Mouse (Mus musculus) ES-Bruce4 (cell line): Measurements from ENCODE around the gene Hibch. TPM values are rescaled to one million over a fixed set of nuclear protein-coding genes. Genes with fewer than 3 reads are reported as not detected.
A peak's percentile ranks its signal among the peaks of the same experiment; 100 is the strongest.

Source experiments
- H3K27ac ChIP-seq: 2 replicates; pipeline ENCODE4 v1.5.1; 2012; ENCODE audit warnings: low read length, inconsistent platforms; ENCODE audit not compliant: insufficient read depth
- H3K27me3 ChIP-seq: 2 replicates; pipeline ENCODE4 v1.6.1; 2012; ENCODE audit warnings: mild to moderate bottlenecking, low read length, inconsistent platforms; ENCODE audit not compliant: control insufficient read depth, poor library complexity, insufficient read depth, severe bottlenecking
- H3K36me3 ChIP-seq: 2 replicates; pipeline ENCODE4 v1.6.1; 2012; ENCODE audit warnings: inconsistent platforms, mild to moderate bottlenecking, low read length, moderate library complexity; ENCODE audit not compliant: control insufficient read depth, poor library complexity, insufficient read depth, severe bottlenecking
- H3K4me1 ChIP-seq: one replicate; pipeline ENCODE4 v1.8.1; 2011; ENCODE audit warnings: low read length; ENCODE audit not compliant: control insufficient read depth, insufficient read depth
- H3K4me3 ChIP-seq: 2 replicates; pipeline ENCODE4 v1.5.1; 2011; ENCODE audit warnings: low read depth, mild to moderate bottlenecking, low read length
- H3K9ac ChIP-seq: 2 replicates; pipeline ENCODE4 v1.6.1; 2012; ENCODE audit warnings: low read depth, mild to moderate bottlenecking, inconsistent platforms; ENCODE audit not compliant: poor library complexity, severe bottlenecking
- H3K9me3 ChIP-seq: replicated peaks from 2 replicates; pipeline ENCODE4 v1.6.1; 2012; ENCODE audit warnings: mild to moderate bottlenecking, low read length, inconsistent platforms; ENCODE audit not compliant: control insufficient read depth, poor library complexity, insufficient read depth, severe bottlenecking
- CTCF ChIP-seq: IDR thresholded peaks from one replicate; pipeline ENCODE4 v1.8.1; 2011; ENCODE audit warnings: low read depth, low read length
- EP300 ChIP-seq: IDR thresholded peaks from 2 replicates; pipeline ENCODE4 v1.6.1; 2011; ENCODE audit warnings: low read depth, low read length; ENCODE audit not compliant: insufficient read depth
- POLR2A ChIP-seq: IDR thresholded peaks from one replicate; pipeline ENCODE4 v1.8.1; 2011; ENCODE audit warnings: low read length; ENCODE audit not compliant: insufficient read depth
- polyA plus RNA-seq: library from polyadenylated mRNA; stranded (reverse); fragments of >200 nt; gene quantifications from 2 replicates; pipeline ENCODE4 v1.2.4, GENCODE M21; 2011; ENCODE audit warnings: low read depth; ENCODE audit not compliant: missing spikeins, insufficient read depth, insufficient read length

Hibch gene
- polyA plus RNA-seq, 1 experiment: 22.6 TPM

GRCm38 (mm10) chr1:52956746-52957145 lies 112.0 kb downstream of the Hibch start:
- Histone ChIP-seq H3K4me1 (peaks cover 3% of the 10 kb centered on the region), H3K9me3 (no peaks in the 10 kb centered on the region), H3K27me3 (no peaks in the 10 kb centered on the region), H3K36me3 (no peaks in the 10 kb centered on the region), H3K4me3 (no peak overlapping the region), H3K27ac (no peak overlapping the region), H3K9ac (no peak overlapping the region)
- no peak for TF ChIP-seq EP300
- TF ChIP-seq POLR2A: no peak

DNA sequence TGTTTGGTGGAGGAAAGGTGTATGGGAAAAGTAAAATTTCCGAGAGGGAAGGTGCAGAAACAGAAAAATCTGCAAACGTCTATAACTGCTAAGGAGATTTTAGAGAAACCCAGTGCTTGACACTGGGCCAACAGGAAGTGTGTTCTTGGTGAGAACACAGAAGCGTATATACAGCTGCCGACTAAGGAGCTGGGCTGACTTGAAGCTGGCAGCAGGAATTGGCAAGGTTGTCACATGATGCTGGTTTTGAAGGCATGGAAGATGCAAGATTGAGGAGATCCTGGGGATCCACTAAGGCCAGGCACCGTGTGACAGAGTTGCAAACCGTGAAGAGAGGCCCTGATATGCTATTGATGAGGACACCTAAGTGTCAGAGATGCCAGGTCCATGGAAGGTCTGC lies 115.5 kb downstream of the Hibch start:
- H3K4me3 ChIP-seq: no peak overlapping the region
- H3K9ac ChIP-seq: no peak overlapping the region
- H3K9me3 ChIP-seq: no peaks in the 10 kb centered on the region
- H3K4me1 ChIP-seq: no peaks in the 10 kb centered on the region
- no peaks in the 10 kb centered on the region for H3K36me3 ChIP-seq
- H3K27ac ChIP-seq: no peak overlapping the region
- no peaks in the 10 kb centered on the region for H3K27me3 ChIP-seq
- TF ChIP-seq POLR2A (no peak), CTCF (no peak), EP300 (no peak)

DNA sequence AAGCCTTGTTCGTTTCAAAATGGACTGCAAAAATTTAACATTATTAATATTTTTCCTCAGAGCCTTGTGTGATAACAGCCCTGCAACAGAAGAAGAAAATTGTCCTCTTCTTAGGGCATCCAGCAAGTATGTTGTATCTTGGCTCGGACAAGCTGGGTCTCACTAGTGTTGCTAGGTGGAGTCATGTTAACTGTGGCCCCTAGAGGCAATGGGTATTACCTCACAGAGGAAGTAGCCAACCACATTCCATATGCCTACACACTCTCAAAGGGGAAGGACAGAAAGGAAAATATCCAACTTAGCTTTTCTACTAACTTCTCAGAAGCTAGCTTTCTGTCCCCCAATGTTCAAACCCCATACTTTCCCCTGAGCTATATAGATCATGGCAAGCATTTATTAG lies 118.4 kb downstream of the Hibch start:
- no peaks in the 10 kb centered on the region for H3K9me3 ChIP-seq
- H3K4me3 ChIP-seq: no peak overlapping the region
- no peak for TF ChIP-seq POLR2A
- TF ChIP-seq CTCF: no peak
- no peak for TF ChIP-seq EP300
- no peak overlapping the region for H3K27ac ChIP-seq
- H3K9ac ChIP-seq: no peak overlapping the region
- H3K36me3 ChIP-seq: no peaks in the 10 kb centered on the region
- no peaks in the 10 kb centered on the region for H3K27me3 ChIP-seq
- no peaks in the 10 kb centered on the region for H3K4me1 ChIP-seq

DNA sequence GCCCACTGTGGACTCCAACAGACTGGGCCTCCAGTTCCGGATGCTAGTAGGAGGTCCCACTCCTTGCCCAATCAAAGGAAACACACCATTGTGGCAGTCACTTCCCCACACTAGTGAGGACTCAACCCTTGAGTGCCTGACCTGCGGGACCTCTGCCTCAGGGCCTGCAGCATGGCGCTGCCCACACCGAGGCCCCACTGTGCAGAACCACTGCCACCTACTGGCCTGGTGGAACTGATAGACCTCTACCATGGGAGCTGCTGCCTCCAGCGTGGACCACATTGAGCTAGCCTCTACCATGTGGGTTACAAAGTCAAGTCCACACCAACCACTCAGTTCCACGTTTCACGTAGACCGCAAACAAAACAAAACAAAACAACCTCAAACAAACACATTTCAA lies 119.9 kb downstream of the Hibch start:
- H3K4me3 ChIP-seq: no peak overlapping the region
- no peak for TF ChIP-seq EP300
- peak; percentile 83 for TF ChIP-seq CTCF
- no peak for TF ChIP-seq POLR2A
- no peaks in the 10 kb centered on the region for H3K27me3 ChIP-seq
- H3K36me3 ChIP-seq: no peaks in the 10 kb centered on the region
- H3K4me1 ChIP-seq: no peaks in the 10 kb centered on the region
- no peak overlapping the region for H3K27ac ChIP-seq
- no peak overlapping the region for H3K9ac ChIP-seq
- no peaks in the 10 kb centered on the region for H3K9me3 ChIP-seq

Other genes starting within 250 kb of the Hibch start
- gene Nemp2, start 214.2 kb upstream of the Hibch start, polyA plus RNA-seq: 19.2 and 19.7 TPM in 2 replicates
- gene Mfsd6, start 117.5 kb upstream of the Hibch start, polyA plus RNA-seq: 3.5 and 4.3 TPM in 2 replicates
- gene Inpp1, start 27.2 kb upstream of the Hibch start, polyA plus RNA-seq: 5.7 and 7.7 TPM in 2 replicates
- gene 1700019D03Rik, start 175.2 kb downstream of the Hibch start, polyA plus RNA-seq: 27.3 and 29.9 TPM in 2 replicates
- not detected in 2 replicates for gene Mstn, start 216.7 kb downstream of the Hibch start, polyA plus RNA-seq